Mouse (Mus musculus): ENCODE measurements around the gene Camsap3. TPM values are rescaled to one million over a fixed set of nuclear protein-coding genes. Genes with fewer than 3 reads are reported as not detected.
A peak's percentile ranks its signal among the peaks of the same experiment; 100 is the strongest.

Camsap3 gene
- total RNA-seq, 2 experiments from 2014 or later, result 33.4 to 37.9 TPM

- DNase-seq (ENCODE audit: low spot score in 2 of 2), result no peak
Measured at GRCm38 (mm10) chr8:3599219-3599618, 12.1 kb downstream of the Camsap3 start.

- DNase-seq (ENCODE audit: low spot score in 2 of 2), result no peak
Measured at GRCm38 (mm10) chr8:3600401-3600800, 13.3 kb downstream of the Camsap3 start.

DNA sequence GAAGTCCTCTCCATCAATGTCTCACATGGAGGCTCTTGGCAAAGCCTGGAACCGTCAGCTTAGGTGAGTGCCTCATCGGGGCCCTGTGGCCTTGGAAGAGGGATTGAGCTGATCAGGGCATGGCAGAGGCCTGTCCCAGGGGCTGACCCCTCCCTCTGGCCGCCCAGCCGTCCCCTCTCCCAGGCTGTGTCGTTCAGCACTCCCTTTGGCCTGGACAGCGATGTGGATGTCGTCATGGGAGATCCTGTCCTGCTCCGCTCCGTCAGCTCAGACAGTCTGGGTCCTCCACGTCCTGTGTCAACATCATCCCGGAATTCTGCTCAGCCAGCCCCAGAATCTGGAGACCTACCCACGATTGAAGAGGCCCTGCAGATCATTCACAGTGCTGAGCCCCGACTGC is 16.3 kb downstream of the Camsap3 start:
- DNase-seq (ENCODE audit: low spot score in 2 of 2), result no peak

DNA sequence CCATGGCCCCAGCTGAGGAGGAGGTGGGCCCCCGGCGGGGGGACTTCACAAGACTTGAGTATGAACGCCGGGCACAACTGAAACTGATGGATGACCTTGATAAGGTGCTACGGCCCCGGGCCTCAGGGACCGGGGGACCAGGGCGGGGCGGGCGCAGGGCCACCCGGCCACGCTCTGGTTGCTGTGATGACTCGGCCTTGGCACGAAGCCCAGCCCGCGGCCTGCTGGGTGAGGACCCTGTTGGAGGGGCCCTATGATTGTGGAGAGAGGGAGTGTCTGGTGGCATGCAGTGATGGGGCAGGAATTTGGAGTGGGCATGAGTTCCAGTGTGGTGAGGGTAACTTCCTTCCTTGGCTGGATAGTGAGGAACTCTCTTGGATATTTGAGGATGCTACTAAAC is 19.5 kb downstream of the Camsap3 start:
- no peak for DNase-seq (ENCODE audit: low spot score in 2 of 2)

- DNase-seq (ENCODE audit: low spot score in 2 of 2), result peak in 1 of 2 experiments; percentile 25
Measured at GRCm38 (mm10) chr8:3607822-3608221, 20.7 kb downstream of the Camsap3 start.

DNA sequence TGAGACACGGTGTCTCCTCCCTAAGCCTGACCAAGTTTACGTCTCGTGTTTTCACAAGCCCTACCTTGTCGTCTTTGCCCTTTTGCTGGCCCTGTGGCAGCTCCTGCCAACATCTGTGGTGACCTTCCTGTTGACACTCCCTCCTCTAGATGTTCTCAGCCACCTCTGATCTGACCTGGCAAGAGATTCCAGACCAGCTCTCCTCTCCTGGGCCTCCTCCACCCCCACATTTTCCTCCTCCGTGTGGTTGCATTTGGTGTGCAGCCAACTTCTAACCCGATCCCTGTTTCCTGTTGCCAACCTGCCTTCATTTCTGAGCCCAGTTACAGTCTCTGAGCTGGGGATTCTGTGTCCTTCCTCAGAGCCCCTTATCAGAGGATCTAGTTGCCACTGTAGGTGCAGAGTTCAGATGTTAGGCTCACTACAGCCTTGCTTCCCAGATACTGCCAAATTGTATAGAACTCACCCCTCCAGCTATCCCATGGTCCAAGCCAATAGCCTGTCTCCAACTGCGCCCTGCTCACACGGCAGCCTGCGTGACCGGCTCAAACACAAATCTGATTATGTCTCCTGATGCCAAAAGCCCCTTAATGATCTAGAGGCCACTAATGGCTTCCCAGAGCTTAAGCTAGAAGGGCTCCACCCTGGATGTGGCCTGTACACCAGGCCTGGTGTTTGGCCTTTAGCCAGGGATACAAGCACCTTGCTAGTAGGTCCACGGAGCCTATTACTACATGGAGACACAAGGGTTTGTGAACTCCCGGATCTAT is 22.1 kb downstream of the Camsap3 start:
- DNase-seq (ENCODE audit: low spot score in 2 of 2), result peak in 1 of 2 experiments; percentile 28

GRCm38 (mm10) chr8:3609816-3610150 is 22.7 kb downstream of the Camsap3 start:
- DNase-seq (ENCODE audit: low spot score in 2 of 2), result no peak

GRCm38 (mm10) chr8:3621199-3621970 is 34.3 kb downstream of the Camsap3 start, which contains the start of the genes Xab2 and Pet100:
TSS of gene Xab2 (minus strand) at chr8:3621316.
TSS of gene Pet100 (plus strand) at chr8:3621548.
- DNase-seq (ENCODE audit: low spot score in 2 of 2), result peak; percentile 99

DNA sequence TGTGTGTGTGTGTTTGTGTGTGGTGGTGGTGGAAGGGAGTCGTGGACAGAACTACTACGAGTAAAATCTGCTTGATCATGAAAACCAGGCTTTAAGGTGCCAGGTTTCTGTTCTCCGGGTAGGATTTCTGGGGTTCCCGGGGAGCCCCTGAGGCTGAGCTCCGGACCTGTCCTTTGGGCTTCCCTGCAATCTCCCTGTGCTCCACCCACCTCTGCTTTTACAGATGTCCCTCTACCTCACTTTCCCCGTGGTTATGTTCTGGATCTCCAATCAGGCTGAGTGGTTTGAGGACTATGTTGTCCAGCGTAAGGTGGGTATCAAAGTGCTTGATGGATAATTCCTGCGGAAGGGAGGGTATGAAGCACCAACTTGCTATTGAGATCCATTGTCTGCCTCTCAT is 35.0 kb downstream of the Camsap3 start:
- no peak for DNase-seq (ENCODE audit: low spot score in 2 of 2)

DNA sequence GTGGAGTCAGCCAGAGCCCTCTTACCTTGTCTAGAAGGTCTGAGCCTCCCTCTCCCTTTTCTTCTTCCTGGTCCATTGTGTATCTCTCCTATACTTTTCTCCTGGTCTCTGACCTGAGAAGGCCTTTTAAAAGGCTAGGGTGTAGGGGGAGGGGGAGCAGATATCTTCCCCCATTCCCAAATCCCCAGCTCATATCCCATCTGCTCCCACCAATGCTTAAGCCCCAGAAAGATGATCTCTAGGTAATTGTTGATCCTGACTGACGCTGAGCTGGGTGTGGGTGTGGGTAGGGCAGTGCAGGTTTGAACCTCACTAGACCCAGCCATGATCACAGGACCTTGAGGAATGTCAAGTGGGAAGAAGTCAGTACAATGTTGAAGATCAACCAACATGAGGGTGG is 38.4 kb downstream of the Camsap3 start, which contains the start of gene Pcp2:
Gene Pcp2 (minus strand): TSS at position 101 of the 400 bp plus-strand sequence.
- no peak for DNase-seq (ENCODE audit: low spot score in 2 of 2)

DNA sequence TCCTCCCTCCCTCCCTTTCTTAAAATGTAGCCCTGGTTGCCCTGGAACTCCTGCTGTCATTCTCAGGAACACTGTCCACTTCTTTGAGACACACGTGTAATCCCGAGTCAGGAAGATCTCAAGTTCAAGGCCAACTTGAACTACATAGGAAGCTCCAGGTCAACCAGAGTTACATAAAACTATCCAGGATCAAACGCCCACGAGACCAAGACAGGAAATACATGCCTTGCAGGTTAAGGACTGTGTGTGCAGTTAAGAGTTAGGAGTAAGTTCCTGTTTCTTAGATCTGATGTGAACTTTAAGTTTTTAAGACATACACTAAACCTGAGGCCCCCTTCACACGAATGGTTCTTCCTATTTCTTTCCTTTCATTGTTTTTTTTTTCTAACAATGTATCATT is 39.9 kb downstream of the Camsap3 start:
- DNase-seq (ENCODE audit: low spot score in 2 of 2), result no peak

DNA sequence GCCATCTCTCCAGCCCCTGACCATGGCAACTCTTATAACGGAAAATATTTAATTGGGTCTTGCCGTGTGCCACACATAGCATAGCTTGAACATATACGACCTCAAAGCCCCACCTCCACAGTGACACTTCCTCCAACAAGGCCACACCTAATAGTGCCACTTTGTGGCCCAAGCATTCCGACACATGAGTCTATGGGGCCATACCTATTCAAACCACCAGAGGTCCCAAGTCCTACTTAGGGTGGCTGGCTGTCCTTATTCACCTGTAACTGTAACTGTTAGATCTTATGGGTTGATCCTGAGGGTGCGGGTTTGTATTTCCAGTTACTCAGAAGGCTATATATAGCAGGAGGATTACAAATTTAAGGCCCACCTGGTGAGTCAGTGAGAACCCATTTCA is 40.9 kb downstream of the Camsap3 start:
- peak; percentile 34 to 53 for DNase-seq (ENCODE audit: low spot score in 2 of 2)

DNA sequence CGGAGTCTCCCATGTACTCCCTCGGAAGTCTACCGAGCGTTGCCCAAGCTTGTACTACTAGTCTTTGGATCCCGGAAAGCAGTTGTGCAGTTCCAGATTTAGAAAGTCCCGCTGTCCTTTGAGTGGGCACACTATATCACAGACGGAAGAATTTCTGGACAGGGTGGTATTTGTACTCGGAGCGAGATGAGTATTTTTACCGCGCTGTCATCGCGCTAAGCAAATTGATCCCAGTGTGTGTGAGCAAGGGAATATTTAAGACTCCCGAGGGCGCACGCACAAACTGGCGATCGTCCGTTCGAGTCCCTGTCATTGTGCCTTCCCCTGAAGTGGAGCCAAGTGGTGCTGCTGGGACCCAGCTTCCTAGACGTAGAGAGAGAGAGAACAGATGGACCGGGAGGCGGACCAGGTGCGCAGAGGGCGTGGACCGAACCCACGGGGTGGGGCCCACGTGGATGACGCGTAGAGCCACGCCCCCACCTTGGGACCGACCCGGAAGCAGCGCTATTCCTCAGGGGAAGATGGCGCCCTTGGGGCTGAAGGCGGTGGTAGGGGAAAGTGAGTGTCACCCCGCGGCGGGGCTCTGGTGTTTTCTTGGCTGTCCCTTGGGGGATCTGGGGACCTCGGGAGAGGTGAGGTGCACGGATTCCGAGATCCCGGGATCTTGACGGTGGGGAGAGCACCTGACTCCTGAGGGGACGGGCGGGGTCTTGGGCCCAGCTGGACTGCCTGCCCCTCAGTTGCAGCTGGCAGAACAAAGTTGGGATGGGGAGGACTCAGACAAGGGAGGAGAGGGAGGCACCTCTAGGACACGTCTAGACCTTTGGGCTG is 43.8 kb downstream of the Camsap3 start, which contains the start of gene Stxbp2:
Gene Stxbp2 (plus strand): TSS at position 309 of the 831 bp plus-strand sequence.
- DNase-seq (ENCODE audit: low spot score in 2 of 2), result peak; percentile 70 to 73

GRCm38 (mm10) chr8:3631478-3631875 is 44.4 kb downstream of the Camsap3 start:
- no peak for DNase-seq (ENCODE audit: low spot score in 2 of 2)

DNA sequence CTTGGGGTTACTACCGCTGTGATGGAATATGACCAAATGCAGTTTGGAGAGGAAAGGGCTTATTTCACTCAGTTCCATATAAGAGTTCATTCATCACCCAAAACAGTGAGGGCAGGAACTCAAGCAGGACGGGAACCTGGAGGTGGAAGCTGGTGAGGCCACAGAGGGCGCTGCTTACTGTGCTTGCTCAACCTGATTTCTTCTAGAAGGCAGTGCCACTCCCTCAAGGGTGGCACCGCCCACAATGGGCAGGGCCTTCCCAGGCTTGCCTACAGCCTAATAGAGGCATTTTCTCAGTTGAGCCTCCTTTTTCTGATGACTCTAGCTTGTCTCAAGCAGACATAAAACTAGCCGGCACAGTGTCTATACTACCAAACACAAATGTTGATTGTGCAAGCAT is 58.7 kb downstream of the Camsap3 start:
- no peak for DNase-seq (ENCODE audit: low spot score in 2 of 2)

GRCm38 (mm10) chr8:3646824-3647531 is 59.9 kb downstream of the Camsap3 start:
- no peak for DNase-seq (ENCODE audit: low spot score in 2 of 2)

GRCm38 (mm10) chr8:3647561-3647960 is 60.5 kb downstream of the Camsap3 start:
- no peak for DNase-seq (ENCODE audit: low spot score in 2 of 2)

- no peak for DNase-seq (ENCODE audit: low spot score in 2 of 2)
Measured at GRCm38 (mm10) chr8:3648268-3648667, 61.2 kb downstream of the Camsap3 start.

DNA sequence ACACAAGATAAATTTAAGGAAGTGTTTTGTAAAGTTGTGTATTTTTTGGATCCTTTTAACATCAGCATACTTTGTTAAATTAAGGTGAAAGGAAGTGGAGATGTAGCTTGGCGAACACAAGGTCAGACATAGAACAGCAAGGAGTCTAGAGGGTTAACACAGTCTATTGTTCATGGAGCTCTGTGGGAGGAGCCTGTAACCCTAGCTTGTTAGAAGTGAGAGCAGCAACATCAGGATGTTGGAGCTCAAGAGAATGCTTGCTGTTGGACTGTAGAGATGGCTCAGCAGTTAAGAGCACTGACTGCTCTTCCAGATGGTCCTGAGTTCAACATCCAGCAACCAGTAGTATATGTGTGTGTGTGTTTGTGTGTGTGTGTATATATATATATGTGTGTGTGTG is 61.9 kb downstream of the Camsap3 start:
- no peak for DNase-seq (ENCODE audit: low spot score in 2 of 2)

DNA sequence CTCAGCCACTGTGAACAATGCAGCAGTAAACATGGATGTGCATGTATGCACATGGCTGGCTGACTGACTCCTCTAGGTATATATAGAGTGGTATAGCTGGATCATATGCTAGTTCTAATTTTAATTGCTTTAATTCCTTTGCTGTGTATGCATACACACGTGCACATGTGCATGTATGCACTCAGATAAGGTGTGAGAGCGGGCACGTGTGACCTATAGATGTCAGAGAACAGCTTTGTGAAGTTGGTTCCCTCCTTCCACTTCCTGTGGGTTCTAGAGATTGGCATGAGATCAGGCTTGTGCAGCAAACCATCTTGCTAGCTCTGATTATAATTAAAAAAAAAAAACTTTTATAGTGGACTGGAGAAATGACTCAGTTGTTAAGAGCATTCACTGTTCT is 65.8 kb downstream of the Camsap3 start:
- DNase-seq (ENCODE audit: low spot score in 2 of 2), result no peak

Data from left cerebral cortex, adult 18-20 months (tissue).